Mouse (Mus musculus): ENCODE measurements around the gene Tmem110. TPM values are rescaled to one million over a fixed set of nuclear protein-coding genes. Genes with fewer than 3 reads are reported as not detected.

Gene Tmem110
- polyA plus RNA-seq, 1 experiment from 2014 or later, result 37.6 TPM

DNA sequence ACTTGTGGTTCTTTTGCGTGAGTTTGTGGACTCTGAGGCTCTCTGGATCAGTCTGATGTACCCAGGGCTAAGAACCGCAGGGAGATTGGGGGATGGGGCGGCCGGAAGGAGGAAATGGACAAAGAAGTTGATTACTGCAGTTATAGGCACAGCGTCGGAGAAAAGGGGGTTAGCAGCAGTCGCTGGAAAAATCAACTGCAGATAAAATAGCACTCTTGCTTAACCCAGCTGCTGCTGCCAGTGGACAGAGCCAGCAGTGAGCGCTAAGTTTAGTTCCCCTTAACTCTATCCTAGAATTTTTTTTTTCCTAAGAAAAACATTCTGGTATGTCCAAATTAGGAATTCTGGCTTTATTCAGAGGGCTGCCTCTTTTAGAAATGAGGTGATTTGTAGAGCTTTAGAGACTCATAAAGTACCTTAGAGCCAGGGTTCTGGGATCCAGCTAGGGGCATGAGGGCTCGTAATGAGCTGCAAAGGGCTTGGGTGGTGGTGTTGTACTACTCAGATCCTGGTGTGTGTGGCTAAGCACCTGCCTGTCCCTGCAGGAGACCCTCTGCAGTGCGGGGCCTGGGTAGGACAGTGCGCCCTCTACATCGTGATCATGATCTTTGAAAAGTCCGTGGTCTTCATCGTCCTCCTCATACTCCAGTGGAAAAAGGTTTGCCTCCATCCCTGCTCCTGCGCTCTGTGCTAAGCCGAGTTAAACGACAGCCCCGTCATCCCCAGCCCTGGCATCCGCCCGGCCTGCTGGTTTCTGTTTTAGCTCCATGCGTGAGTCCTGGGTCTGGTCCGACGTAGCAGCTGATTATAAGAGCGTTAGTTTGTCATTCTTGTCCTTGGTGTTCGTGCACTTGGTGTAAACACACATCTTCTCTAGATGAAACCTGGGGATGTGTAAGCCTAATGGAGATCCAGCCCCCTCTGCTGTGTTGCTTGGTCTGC lies 45.1 kb downstream of the Tmem110 start:
- peaks cover 75% of the 10 kb centered on the region for H3K36me3 ChIP-seq
- no peak for DNase-seq (ENCODE audit: low spot score)
- no peaks in the 10 kb centered on the region for H3K27me3 ChIP-seq (ENCODE audit: low read depth, poor library complexity, severe bottlenecking)
- no peaks in the 10 kb centered on the region for H3K9me3 ChIP-seq (replicated peaks)
- H3K4me1 ChIP-seq, result peaks cover 18% of the 10 kb centered on the region
- WGBS, result 87% methylated on average over 25 of the region's 25 CpGs
- H3K27ac ChIP-seq, result peak overlapping the region; percentile 70
- H3K4me3 ChIP-seq, result no peak overlapping the region

DNA sequence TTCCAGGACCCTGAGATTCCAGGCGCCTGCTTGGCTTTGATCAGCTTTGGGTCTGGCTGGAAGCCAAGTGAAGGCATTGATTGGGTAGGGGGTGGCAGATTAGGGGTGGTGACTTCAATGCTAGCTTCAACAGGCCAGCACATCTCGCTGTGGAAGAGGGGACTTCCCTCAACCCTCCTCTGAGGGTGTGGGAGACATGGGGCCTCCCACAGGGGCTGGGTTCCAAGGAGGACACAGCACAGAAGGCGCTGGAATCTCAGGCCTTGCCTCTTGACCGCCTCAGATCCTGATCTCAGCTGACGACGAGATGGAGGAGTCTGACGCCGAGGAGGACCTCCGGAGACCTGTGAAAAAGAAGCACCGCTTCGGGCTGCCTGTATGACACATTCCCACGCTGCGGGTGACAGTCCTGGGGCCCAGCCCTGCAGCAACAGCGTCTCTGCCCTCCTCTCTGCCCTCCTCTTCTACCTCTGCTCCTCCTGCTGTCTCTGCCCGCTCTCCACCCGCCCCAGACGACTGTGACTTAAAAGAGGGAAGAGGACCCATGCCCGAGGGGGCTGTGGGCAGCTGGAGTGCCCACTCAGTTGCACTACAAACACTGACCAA lies 48.8 kb downstream of the Tmem110 start:
- no peaks in the 10 kb centered on the region for H3K27me3 ChIP-seq (ENCODE audit: low read depth, poor library complexity, severe bottlenecking)
- no peak overlapping the region for H3K27ac ChIP-seq
- no peaks in the 10 kb centered on the region for H3K9me3 ChIP-seq (replicated peaks)
- 86% methylated on average over 18 of the region's 18 CpGs for WGBS
- H3K36me3 ChIP-seq, result peaks cover 63% of the 10 kb centered on the region
- H3K4me1 ChIP-seq, result peaks cover 19% of the 10 kb centered on the region
- H3K4me3 ChIP-seq, result no peak overlapping the region
- DNase-seq (ENCODE audit: low spot score), result no peak

DNA sequence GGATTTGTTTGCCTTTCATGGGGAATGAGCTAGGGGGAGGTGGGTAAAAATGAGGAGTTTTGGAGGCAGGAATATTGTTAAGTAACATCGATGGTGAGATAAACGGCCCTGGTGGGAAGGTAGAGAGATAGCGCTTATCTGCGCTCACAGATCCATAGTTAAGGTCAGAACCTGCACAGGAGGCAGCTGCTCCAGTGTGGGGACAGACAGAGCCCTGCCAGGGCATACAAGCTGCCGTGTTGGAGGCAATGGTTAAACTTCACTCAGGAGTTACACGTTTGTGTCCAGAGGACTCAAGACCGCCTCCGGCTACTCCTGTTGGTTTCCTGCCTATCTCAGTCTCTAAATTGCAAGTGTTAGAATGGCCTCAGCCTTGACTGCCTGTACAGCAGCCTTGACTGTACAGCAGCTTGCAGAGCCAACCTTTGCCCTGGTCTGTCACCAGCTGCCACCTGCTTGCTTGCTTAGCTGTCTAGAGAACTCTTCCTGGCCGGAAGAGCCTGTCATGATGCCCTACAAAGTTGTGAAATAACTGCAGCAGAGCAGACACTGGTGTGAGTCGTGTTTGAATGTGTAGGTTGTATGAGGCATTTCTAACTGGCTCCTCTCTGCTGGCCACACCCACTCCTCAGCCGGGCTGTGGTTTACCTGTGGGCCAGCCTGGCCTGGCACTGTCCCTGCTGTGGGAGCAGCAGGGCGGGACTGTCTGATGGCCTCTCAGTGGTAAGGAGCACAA lies 49.9 kb downstream of the Tmem110 start:
- Histone ChIP-seq H3K27ac (no peak overlapping the region), H3K36me3 (peaks cover 64% of the 10 kb centered on the region), H3K4me1 (peaks cover 14% of the 10 kb centered on the region), H3K4me3 (no peak overlapping the region), H3K27me3 (ENCODE audit: low read depth, poor library complexity, severe bottlenecking) (no peaks in the 10 kb centered on the region), H3K9me3 (replicated peaks) (no peaks in the 10 kb centered on the region)
- DNase-seq (ENCODE audit: low spot score), result no peak
- WGBS, result 93% methylated on average over 12 of the region's 12 CpGs

DNA sequence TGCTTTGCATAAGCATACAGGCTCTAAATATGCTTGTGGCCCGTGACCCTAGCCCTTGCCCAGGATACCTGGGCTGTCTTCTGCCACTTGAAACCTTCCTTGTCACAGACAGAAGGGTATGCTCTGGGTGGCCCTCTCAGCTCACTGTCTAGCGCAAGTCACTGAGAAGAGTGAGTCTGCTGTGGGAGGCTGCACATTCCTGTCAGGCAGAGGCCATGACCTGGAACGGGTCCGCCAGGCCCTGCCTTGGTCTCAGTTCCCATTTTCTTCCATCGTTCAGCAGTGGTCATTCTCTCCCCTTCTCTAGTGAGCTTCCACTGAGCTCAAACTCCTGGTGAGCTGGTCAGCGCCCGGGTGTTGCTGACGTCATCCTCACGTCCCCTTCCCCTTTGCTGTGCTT lies 50.6 kb downstream of the Tmem110 start:
- Histone ChIP-seq H3K4me1 (peaks cover 7% of the 10 kb centered on the region), H3K9me3 (replicated peaks) (no peaks in the 10 kb centered on the region), H3K36me3 (peaks cover 60% of the 10 kb centered on the region), H3K27ac (no peak overlapping the region), H3K4me3 (no peak overlapping the region), H3K27me3 (ENCODE audit: low read depth, poor library complexity, severe bottlenecking) (no peaks in the 10 kb centered on the region)
- WGBS, result 82% methylated on average over 9 of the region's 9 CpGs
- no peak for DNase-seq (ENCODE audit: low spot score)

DNA sequence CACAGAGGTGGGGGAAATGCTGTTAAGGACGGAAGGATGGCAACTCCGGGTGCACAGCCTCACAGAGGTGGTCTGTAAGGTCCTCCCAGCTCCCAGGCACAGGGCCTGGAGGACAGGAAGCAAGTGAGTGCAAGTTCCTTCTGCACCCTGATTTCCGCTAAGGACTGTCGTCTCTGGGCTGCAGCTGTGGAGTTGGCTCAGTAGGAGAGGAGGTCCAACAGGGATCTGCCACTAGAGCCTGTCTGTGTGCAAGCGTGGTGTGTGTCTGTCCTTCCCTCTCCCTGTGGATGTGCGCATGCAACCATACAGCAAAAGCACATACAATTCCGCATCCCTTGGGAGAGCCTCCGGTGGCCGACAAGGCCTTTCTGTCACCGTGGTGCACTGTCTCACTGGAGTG lies 51.1 kb downstream of the Tmem110 start:
- no peak for DNase-seq (ENCODE audit: low spot score)
- WGBS, result 90% methylated on average over 10 of the region's 10 CpGs
- Histone ChIP-seq H3K27me3 (ENCODE audit: low read depth, poor library complexity, severe bottlenecking) (no peaks in the 10 kb centered on the region), H3K4me3 (no peak overlapping the region), H3K27ac (no peak overlapping the region), H3K4me1 (peaks cover 7% of the 10 kb centered on the region), H3K36me3 (peaks cover 55% of the 10 kb centered on the region), H3K9me3 (replicated peaks) (no peaks in the 10 kb centered on the region)

DNA sequence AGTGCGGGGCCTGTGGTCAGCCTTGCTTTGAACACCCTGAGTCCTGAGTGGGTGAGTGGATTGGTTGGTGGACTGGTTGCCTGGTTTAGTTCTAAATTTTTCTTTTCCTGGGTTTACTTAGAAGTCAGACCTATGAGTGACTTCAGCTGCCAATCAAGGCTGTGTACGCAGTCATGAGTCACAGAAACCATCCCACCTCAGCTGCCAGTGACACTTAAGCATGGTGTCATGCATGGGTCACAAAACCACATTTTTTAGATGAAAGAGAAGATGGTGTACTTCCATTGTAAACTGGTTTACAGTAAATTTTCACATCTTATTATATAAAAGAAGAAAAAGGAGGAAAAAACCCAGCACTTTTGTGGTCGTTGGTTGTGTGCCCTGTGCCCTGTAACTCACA lies 52.4 kb downstream of the Tmem110 start:
- no peaks in the 10 kb centered on the region for H3K9me3 ChIP-seq (replicated peaks)
- DNase-seq (ENCODE audit: low spot score), result no peak
- 95% methylated on average over 3 of the region's 3 CpGs for WGBS
- no peaks in the 10 kb centered on the region for H3K27me3 ChIP-seq (ENCODE audit: low read depth, poor library complexity, severe bottlenecking)
- peaks cover 7% of the 10 kb centered on the region for H3K4me1 ChIP-seq
- H3K36me3 ChIP-seq, result peaks cover 45% of the 10 kb centered on the region
- no peak overlapping the region for H3K27ac ChIP-seq
- H3K4me3 ChIP-seq, result no peak overlapping the region

DNA sequence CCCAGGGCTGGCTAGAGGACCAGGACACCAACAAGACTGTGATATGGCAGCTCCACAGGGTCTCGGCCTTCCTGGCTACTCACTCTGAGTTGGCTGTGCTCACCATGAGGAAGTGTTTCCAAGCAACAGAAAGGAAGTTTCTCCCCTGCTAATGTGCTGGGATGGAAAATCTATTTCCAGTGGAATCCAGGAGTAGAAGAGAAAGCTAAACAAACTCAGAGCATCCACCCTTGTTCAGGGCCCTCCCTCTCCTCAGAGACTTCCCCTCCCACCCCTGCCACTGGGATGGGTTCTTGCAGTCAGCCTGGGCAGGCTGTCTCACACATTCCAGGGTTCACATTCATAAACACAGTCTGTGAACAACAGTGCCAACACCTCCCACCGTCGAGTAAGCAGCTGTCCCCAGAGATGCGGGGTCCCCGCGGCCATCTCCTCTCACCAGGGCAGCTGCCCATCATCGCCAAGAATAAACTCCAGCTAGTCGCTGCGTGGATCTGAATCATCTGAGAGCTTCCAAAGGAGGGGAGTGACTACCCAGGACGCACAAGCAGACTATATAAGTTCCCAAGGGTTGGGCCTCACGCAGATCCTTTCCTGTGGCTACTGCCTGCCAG lies 53.7 kb downstream of the Tmem110 start, which contains the start of gene Mustn1:
Mustn1 (plus strand) TSS at position 243 of the 614 bp plus-strand sequence.
- WGBS, result 78% methylated on average over 11 of the region's 11 CpGs
- Histone ChIP-seq H3K9me3 (replicated peaks) (no peaks in the 10 kb centered on the region), H3K4me1 (peaks cover 7% of the 10 kb centered on the region), H3K27me3 (ENCODE audit: low read depth, poor library complexity, severe bottlenecking) (no peaks in the 10 kb centered on the region), H3K36me3 (peaks cover 33% of the 10 kb centered on the region), H3K27ac (0 out of 2 replicates have a peak within 1 kb of the TSS, but pooled peaks have one; percentile 14), H3K4me3 (no peak within 1 kb of the TSS)
- no peak for DNase-seq (ENCODE audit: low spot score)

DNA sequence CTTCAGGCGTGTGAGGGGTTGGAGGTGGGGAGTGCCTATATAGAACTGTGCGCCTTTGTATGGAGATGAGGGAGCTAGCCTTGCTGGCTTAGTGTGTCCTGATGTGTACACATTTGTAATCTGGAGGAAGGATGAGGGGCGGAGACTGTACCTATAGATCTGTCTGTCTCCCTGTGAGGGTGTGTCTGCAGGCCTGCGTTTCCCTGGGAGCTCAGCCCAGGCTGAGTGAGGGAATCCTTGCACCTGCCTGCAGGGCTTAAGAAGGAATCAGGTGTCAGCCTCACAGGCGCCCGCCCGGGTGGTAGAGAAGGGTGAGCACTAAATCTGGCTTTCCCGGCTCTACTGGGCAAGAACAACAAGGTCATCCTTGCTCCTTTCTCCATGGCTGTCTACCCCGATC lies 54.4 kb downstream of the Tmem110 start:
- no peaks in the 10 kb centered on the region for H3K9me3 ChIP-seq (replicated peaks)
- 57% methylated on average over 9 of the region's 9 CpGs for WGBS
- peaks cover 7% of the 10 kb centered on the region for H3K4me1 ChIP-seq
- no peak overlapping the region for H3K4me3 ChIP-seq
- H3K27ac ChIP-seq, result 0 out of 2 replicates have a peak overlapping the region, but pooled peaks have one; percentile 14
- no peaks in the 10 kb centered on the region for H3K27me3 ChIP-seq (ENCODE audit: low read depth, poor library complexity, severe bottlenecking)
- DNase-seq (ENCODE audit: low spot score), result no peak
- H3K36me3 ChIP-seq, result peaks cover 26% of the 10 kb centered on the region

DNA sequence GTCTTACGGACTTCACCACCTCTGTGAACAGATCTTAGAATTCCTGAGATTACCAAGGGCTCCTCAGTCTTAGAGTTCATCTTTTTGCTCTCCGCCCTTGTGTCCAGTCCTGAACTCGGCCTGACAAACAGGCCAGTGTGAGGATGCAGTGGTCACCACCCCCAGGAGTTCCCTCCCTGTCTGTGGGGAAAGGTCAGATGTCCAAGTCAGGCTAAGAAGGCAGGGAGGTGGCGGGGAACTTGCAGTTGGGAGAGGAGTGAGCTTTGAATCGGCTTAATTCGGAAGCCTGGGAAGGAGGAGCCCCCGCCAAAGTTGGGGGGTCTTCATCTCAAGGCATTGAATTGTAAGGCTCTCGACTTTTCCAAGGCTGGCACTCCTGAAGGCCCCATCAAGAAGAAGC lies 54.9 kb downstream of the Tmem110 start:
- Histone ChIP-seq H3K27me3 (ENCODE audit: low read depth, poor library complexity, severe bottlenecking) (no peaks in the 10 kb centered on the region), H3K9me3 (replicated peaks) (no peaks in the 10 kb centered on the region), H3K27ac (no peak overlapping the region), H3K4me3 (no peak overlapping the region), H3K36me3 (peaks cover 24% of the 10 kb centered on the region), H3K4me1 (peaks cover 7% of the 10 kb centered on the region)
- 72% methylated on average over 8 of the region's 8 CpGs for WGBS
- DNase-seq (ENCODE audit: low spot score), result no peak

DNA sequence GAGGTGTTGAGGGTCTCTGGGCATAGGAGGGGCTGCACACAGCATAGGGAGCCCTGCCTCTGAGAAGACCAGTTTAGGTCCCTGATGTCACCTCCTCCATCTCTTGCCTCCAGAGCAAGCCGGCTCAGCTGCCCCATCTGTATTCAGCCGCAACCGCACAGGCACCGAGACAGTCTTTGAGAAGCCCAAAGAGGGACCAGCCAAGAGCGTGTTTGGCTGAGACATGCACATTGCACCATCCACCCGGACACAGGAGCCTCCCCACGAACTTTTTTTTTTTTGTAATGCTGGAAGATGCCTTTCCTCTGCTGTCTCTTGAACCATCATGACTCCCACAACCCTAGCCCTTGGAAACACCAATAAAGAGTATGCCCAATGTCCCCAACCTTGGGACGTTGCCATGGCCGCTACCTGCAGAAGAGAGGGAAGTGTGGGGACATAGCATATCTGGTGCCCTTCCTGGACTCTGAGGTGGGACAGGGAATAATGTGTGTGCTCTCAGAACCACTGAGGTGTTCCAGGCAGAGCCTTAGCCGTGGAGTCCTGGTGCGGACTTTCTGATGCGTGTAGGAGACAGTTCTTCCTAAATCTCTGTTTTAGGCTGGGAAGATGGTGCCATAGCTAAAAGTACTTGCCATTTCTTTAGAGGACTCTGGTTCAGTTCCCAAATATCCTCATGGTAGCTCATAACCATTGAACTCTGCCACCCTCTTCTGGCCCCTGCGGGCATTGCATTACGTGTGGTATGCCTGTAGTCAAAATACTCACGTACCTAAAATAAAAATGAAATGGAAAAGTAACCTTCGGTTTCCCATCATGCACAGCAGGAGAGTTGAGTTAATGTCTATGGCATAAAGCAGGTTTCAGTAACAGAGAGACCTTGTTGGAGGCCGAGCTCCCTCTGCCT lies 55.7 kb downstream of the Tmem110 start:
- H3K36me3 ChIP-seq, result peaks cover 16% of the 10 kb centered on the region
- no peaks in the 10 kb centered on the region for H3K9me3 ChIP-seq (replicated peaks)
- peaks cover 7% of the 10 kb centered on the region for H3K4me1 ChIP-seq
- no peak overlapping the region for H3K4me3 ChIP-seq
- H3K27ac ChIP-seq, result no peak overlapping the region
- 87% methylated on average over 17 of the region's 17 CpGs for WGBS
- H3K27me3 ChIP-seq (ENCODE audit: low read depth, poor library complexity, severe bottlenecking), result no peaks in the 10 kb centered on the region
- no peak for DNase-seq (ENCODE audit: low spot score)

DNA sequence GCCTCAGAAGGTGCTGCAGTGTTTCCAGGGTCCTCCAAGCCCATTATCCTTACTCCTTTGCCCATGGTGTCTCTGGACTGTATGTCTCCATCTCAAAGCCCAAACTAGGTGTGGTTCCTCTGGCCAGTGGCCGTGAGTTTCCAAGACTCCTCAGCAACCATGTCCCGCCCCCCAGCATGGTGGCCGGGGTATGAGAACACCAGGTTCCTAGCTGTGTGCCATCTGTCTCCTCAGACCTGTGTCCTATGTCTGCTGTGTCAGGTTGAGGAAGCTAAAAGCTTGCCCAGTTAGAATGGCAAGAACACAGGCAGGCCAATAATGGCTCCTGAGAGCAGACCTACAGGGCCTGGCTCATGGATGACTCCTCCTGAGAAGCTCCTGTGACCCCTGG lies 56.3 kb downstream of the Tmem110 start:
- no peak for DNase-seq (ENCODE audit: low spot score)
- Histone ChIP-seq H3K27ac (no peak overlapping the region), H3K27me3 (ENCODE audit: low read depth, poor library complexity, severe bottlenecking) (no peaks in the 10 kb centered on the region), H3K36me3 (peaks cover 11% of the 10 kb centered on the region; the same call in 1 of the 2 replicates), H3K4me3 (no peak overlapping the region), H3K4me1 (peaks cover 7% of the 10 kb centered on the region), H3K9me3 (replicated peaks) (no peaks in the 10 kb centered on the region)
- WGBS, result 85% methylated on average over 3 of the region's 3 CpGs

DNA sequence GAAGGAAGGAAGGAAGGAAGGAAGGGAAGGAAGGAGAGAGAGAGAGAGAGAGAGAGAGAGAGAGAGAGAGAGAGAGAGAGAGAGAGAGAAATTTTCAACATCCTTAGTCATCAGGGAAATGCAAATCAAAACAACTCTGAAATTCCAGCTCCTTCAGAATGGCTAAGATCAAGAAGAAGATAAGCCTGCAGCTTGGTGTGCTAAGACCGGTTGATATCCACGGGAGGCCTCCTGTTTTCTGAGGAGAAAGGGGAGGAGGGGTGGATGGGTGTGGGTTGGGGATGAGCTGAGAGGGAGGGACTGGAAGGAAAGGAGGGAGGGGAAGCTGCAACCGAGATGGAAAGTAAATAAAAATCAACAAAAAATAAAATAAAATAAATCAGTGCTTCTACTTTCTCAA lies 59.9 kb downstream of the Tmem110 start:
- 23% methylated on average over 3 of the region's 3 CpGs for WGBS

More for the DNA sequence above, 59.9 kb downstream of the Tmem110 start:
- Histone ChIP-seq H3K4me3 (no peak overlapping the region), H3K27ac (no peak overlapping the region), H3K4me1 (peaks cover 8% of the 10 kb centered on the region), H3K36me3 (no peaks in the 10 kb centered on the region), H3K27me3 (ENCODE audit: low read depth, poor library complexity, severe bottlenecking) (no peaks in the 10 kb centered on the region), H3K9me3 (replicated peaks) (no peaks in the 10 kb centered on the region)
- no peak for DNase-seq (ENCODE audit: low spot score)

Measured in limb, embryonic 10.5 days (tissue).